Mouse (Mus musculus): ENCODE data around the gene Gfer. TPM values are rescaled to one million over a fixed set of nuclear protein-coding genes. Genes with fewer than 3 reads are reported as not detected.
"Not testable (repeated sequence)": the region's sequence is repeated elsewhere in the genome, so short reads cannot be mapped to it uniquely, and the experiment has no call there.

Gene Gfer
- total RNA-seq, 2 experiments from 2014 or later = 18.5 to 19.8 TPM

DNA sequence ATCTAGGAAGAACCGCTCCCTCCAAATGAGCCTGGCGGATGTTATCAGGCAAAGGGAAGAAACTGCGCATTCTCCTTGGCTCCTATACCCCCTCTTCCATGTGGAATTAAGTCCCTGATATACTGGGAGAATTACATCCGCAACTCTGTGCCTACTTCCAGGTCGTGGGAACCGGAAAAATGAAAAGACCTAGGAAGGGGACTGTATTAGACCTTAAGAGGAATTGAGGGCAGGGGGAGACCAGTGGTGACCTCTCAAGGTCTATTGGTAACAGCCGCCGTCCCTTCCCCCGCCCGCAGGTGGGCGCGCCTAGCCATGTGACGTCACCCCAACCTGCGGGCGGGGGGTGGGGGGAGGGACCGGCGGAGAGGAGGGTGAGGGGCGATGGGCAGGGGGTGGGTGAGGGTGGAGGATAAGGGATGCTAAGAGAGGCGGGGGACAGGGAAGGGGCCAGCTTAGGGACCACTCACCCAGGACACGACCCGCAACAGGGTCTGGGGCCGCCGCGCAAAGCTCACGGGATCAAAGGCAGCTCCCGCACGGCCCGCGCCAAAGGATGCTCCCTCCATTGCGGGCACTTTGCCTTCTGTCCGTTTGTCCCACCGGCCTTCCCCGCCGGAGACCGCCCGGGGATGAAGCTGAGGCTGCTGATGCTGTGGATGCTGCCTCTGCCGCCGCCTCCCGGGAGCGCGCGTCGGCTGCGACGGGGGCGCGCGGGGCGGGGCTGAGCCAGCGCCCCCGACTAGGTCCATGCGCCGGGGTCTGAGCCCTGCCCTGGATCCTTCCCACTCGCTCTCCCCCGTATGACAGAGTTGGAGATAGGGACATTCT is 6.5 kb downstream of the Gfer start, which contains the start of gene Syngr3:
TSS of gene Syngr3 (minus strand) at position 705 of the 831 bp plus-strand sequence.
- DNase-seq (ENCODE audit: low spot score in 2 of 2) = peak in 1 of 2 experiments; percentile 50

DNA sequence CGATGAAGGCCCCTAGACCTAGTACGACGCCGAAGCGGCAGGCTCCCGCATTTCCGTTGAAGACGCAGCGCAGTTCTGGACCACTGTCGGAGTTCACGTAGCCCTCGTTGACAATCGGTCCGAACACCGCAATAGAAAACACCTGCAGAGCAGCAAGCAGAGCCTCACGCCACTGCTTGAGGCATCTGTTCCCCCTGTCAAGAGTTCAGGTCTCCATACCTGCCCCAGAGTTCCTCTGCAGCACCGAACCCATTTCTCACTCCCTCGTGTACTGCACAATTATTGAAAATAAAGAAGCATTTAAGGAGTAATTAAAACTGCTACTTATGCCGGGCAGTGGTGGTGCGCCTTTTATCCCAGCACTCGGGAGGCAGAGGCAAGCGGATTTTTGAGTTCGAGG is 8.4 kb downstream of the Gfer start:
- no peak for DNase-seq (ENCODE audit: low spot score in 2 of 2)

DNA sequence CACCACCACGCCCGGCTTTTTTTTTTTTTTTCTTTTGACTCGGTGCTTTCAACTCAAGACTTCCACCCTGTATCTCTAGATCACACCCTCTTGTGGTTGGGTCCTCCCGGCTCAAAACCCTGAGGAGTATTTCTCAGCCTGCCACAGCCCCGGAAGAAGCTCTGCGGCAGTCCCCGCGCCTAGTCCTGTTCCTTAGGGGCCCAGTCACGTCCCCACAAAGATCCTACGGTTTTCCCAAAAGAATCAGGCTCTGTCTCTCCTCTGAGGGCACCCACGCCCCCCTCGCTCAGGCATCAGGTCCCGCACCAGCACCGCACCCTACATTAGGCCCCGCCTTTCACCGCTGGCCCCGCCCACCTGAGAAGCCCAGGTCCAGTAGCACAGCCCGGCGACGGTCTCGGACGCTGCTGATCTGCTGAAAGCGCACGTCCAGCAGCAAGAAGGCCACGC is 8.8 kb downstream of the Gfer start:
- no peak for DNase-seq (ENCODE audit: low spot score in 2 of 2)

DNA sequence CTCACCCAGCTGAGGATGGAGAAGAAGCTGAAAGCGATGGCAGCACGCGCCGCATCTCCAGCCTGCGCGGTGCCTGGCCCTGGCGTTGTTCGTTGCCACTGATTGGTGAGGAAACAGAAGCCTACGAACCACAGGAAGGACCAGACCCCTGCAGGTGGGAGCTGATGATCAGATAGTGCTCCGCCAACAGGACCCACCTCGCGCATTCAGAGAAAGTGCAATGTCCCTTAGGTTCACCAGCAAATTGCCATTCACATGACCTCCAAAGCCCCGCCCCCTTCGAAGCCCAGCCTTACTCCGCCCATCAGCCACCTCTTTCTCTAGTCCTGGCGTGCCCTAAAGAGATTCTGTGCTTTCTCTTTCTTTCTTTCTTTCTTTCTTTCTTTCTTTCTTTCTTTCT is 9.4 kb downstream of the Gfer start:
- no peak for DNase-seq (ENCODE audit: low spot score in 2 of 2)

DNA sequence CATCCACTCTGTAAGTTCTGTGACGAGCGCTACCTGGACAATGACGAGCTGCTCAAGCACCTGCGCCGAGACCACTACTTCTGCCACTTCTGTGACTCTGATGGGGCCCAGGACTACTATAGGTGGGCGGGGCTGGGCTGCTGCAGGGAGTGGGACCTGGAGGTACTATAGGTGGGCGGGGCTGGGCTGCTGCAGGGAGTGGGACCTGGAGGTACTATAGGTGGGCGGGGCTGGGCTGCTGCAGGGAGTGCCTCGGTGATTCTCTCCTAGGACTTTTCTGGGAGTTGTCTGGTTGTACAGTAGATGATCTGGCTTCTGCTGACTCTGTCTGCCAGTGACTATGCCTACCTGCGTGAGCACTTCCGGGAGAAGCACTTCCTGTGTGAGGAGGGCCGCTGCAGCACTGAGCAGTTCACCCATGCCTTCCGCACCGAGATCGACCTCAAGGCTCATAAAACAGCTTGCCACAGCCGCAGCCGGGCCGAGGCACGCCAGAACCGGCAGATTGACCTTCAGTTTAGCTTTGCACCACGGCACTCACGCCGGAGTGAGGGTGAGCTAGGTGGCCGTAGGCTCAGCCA is 18.4 kb downstream of the Gfer start:
- DNase-seq (ENCODE audit: low spot score in 2 of 2) = no peak

DNA sequence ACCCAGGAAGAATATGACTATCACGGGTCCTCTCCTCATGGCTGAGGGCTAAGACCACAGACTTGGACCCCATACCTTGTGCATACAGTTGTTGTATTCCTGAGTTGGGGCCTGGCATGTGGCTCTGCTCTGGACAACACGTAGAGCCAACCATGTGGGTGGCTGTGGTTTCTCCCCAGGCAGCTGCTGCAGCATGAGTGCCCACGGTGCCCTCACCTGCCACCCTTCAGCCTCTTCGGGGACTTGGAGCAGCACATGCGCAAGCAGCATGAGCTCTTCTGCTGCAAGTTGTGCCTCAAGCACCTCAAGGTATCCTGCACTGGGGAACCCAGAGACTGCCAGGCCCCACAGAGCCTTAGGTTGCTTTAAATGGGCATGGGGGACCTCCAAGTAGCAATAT is 19.1 kb downstream of the Gfer start:
- no peak for DNase-seq (ENCODE audit: low spot score in 2 of 2)

DNA sequence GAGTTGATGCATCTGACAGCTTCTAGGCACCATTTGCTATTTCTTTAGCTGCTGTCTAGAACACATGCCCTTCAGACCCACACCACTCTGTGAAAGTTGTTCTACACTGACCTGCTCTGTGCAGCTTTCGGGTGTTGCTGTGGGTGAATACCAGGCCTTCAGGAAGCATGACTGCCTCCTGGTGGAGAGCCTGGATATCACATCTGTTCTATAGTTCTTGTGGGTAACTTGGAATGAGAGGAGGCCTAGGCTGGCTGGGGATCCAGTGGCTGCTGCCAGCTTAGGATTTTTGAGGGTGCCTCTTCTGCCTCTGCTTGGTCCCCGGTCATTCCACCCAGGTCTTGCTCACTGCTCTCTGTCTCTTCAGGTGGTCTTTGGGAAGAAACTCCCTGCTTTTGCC is 19.8 kb downstream of the Gfer start:
- peak; percentile 66 to 70 for DNase-seq (ENCODE audit: low spot score in 2 of 2)

DNA sequence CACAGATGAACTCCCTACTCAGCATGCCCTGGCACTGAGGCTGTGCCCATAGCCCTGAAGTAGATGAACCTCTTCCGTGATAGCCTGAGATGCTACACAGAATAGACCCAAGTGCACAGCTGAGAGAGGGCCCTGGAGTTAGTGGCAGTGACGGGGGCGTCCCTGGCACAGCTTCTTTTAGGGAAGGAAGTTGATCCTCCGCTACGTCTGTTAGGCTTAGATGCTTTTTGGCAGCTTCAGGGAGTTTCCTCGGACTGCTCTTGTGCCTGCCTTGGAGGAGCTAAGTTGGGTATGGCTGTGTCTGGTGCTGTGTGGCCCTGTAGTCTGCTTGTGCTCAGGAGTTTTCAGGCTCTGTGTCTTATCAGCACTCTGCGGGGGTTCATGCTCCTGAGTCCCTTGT is 21.7 kb downstream of the Gfer start:
- DNase-seq (ENCODE audit: low spot score in 2 of 2) = peak in 1 of 2 experiments; percentile 63

DNA sequence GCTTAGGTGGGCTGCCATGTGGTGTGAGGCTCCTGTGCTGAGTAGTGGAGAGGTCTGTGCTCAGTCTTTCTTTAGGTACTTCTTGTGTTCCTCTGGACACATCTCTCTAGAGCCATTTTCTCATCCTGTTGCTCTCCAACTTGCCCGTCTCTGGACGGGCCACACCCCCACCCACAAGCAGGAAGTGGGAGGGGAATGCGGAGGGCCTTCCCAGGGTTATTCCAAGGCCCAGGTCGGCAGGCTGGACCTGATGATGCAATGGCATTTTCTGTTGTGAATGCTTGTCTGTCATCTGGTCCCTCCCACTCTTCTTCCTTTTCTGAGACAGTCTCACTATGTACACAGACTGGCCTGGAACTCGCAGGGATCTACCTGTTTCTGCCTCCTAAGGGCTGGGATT is 23.8 kb downstream of the Gfer start:
- no peak for DNase-seq (ENCODE audit: low spot score in 2 of 2)

DNA sequence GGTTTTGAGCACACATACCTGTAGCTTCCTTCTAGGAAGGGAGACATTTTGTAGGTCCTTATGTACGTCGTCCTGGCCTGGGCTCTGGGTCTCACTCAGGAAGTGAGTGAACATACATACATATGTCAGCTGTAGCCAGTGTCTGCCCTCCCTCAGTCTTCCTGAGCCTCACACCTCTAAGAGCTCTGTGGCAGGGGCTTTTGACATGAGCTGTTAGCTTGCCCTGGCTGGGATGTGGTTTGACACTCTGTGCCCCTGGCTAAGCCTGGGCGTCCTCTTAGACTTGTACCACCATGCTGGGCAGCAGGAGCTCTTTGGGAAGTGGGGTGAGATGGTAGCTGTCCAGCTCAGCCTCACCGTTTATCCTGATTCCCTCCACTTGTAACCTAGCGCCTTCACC is 24.6 kb downstream of the Gfer start:
- DNase-seq (ENCODE audit: low spot score in 2 of 2) = no peak

DNA sequence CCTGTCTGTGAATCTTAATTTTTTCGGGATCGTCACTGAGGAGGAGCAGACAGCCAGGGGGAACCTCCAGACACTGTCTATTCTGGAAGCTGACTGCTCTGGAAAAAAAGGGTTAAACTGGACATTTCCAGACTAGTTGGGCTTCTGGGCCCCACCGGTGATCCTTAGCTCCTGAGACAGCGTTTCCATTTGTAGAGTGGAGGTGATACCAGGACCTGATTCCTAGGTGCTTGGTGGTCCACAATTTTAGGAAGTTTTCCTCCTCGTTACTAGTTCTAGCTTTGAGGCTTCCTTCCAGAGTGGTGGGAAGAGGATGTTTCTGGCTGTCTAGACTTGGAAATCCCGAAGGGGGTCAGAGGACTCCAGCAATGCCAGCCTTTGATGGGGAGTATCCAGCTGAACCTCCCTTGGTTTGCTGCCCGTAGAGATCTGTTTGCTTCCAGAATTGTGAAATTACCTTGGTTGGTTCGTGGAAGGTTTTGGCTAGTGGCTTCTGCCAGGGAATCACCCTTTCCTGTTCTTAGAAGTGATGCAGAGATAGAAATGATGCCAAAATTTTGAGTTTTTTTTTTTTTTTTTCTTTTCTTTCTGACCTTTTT is 25.6 kb downstream of the Gfer start:
- no peak for DNase-seq (ENCODE audit: low spot score in 2 of 2)

DNA sequence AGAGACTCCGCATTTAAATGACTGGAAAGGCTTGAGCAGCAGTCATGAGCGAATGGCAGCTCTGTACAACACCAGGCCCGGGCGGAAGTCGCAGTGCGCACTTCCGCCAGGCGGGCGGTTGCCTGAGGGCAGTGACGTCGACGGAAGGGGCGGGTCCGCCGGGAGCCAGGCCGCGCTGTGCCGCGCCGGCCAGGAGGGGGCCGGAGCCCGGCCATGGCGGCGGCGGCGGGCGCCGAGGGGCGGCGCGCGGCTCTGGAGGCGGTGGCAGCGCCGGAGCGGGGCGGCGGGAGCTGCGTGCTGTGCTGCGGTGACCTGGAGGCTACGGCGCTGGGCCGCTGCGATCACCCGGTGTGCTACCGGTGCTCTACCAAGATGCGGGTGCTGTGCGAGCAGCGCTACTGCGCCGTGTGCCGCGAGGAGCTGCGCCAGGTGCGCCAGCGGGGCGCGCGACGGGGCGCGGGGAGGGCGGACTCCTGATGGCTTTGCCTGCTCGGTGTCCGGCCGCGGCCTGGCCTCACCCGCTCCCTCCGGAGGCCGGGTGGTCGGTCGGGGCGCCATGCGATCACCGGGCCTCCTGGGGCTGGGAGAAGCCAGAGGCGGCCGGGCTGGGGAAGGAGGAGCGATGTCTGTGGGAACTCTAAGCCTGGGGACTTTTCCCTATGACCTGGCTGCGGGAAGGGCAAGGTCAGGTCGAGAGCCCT is 26.3 kb downstream of the Gfer start, which contains the start of gene Zfp598:
TSS of gene Zfp598 (plus strand) at position 143 of the 701 bp plus-strand sequence.
- peak; percentile 93 to 95 for DNase-seq (ENCODE audit: low spot score in 2 of 2)

DNA sequence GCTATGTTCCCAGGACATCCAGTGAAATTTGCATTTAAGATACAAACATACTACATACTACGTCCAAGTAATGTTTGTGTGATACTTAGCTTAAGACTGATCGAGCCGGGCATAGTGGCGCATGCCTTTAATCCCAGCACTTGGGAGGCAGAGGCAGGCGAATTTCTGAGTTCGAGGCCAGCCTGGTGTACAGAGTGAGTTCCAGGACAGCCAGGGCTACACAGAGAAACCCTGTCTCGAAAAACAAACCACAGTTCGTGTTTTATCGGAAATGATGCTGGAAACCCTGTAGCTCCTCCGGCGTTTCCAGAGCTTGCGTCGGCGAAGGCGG is 26.8 kb downstream of the Gfer start:
- DNase-seq (ENCODE audit: low spot score in 2 of 2) = not testable (repeated sequence)

DNA sequence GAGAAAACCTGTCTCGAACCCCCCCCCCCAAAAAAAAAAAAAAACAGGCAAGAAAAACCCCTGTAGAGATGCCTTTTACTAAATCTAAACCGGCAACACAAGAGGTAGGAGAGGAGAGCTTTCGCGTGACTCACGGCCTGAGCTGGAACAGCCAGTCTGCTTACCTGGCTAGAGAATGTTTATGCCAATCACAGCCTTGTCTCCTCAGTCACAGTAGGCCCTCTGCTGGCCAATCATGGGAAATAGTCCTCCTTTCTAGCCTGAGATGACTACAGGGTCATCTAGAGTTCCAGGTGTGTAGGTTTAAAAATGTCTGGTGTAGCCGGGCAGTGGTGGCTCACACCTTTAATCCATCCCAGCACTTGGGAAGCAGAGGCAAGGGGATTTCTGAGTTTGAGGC is 28.5 kb downstream of the Gfer start:
- no peak for DNase-seq (ENCODE audit: low spot score in 2 of 2)

DNA sequence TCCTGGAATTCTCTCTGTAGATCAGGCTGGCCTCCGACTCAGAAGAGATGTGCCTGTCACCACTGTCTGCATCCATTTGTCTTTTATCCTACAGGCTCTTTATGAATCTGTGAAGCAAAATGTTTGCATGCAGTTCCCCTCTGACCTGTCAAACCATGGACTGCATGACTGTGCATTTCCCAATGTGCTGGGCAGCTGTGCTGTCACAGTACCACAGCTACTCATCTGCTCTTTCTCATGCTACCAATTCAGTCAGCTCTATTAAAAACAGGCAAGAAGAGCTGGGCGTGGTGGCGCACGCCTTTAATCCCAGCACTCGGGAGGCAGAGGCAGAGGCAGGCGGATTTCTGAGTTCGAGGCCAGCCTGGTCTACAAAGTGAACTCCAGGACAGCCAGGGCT is 28.9 kb downstream of the Gfer start:
- not testable (repeated sequence) for DNase-seq (ENCODE audit: low spot score in 2 of 2)

DNA sequence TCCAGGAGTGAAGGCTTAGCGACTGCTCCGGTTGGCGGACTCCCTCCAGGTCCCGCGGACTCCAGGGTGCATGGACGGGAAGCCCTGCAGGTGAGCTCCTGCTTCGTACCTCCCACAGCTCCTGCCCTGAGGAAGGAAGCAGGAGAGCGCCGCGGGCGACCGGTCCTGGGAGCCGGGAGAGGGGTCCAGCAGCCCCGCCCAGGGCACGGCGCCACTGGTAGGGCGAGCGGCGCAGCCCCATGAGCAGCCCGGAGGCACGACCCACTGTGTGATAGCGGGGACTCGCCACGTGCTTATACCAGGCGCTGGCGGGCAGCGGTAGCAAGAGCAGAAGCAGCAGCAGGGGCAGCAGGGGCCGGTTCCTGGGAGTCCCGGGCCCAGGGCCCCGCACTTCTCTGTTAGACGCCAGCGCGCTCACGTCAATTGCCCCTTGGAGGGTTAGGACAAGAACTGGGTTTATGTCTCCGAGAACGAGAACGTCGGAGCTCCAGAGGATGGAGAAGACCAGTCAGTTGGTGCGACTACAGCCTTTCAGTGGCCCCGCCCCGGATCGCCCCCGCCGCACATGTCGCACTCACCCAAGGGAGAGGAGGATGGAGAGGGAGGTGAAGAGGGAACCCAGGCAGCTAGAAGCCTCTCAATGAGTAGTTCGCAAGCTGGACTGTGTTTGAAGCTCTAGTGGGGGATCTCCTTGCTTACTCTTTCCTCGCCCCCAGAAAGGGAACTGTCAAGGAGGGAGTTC is 37.8 kb downstream of the Gfer start, which contains the start of gene Npw:
TSS of gene Npw (minus strand) at position 441 of the 742 bp plus-strand sequence.
- DNase-seq (ENCODE audit: low spot score in 2 of 2) = no peak

DNA sequence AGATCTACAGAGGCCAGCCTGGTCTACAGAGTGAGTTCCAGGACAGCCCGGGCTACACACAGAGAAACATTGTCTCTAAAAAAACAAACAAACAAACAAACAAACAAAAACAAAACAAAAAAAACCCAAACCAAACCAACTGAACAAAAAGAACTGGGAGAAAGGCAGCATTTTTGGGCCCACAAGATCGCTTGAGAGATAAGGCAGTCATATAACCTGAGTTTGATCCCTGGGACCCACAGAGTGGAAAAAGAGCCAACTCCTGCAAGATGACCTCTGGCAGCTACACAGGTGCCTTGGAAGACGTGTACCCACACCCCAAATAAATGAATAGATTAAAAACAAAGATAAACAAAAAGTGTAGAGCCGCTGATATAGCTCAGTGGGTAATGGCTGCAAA is 41.0 kb downstream of the Gfer start:
- DNase-seq (ENCODE audit: low spot score in 2 of 2) = no peak

DNA sequence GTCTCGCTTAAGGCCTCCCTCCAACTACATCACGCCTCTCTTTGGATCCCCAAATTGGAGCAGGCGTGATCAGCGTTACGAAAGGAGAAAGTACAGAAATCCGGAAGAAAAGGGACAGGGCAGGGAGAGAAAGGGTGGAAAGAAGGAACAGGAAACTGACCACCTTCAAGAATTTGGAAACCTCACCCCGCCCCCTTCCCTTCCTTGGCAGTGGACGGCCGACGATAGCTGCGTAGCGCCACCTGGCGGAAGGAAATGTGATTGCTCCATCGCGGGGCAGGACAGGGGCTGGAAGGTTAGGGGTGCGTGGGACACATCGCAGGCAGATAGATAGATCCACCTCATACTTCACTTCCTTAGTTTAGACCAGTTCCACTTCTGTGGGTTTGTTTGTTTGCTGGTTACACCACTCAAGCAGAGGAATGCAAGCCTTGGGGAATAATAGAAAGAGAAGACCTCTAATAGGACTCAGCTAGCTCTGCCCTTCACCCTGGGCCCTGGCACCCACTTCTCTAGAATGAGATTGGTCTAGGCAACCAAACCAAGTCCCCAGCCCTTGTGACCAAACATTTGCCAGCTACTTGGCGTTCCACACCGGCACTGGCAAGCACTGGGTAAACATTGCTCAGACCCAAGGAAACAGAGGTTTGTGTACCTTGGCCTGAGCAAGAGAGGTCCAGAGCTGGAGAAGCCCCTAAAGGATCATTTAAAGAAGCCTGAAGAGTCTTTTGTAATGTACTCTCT is 41.8 kb downstream of the Gfer start:
- DNase-seq (ENCODE audit: low spot score in 2 of 2) = peak in 1 of 2 experiments; percentile 62

DNA sequence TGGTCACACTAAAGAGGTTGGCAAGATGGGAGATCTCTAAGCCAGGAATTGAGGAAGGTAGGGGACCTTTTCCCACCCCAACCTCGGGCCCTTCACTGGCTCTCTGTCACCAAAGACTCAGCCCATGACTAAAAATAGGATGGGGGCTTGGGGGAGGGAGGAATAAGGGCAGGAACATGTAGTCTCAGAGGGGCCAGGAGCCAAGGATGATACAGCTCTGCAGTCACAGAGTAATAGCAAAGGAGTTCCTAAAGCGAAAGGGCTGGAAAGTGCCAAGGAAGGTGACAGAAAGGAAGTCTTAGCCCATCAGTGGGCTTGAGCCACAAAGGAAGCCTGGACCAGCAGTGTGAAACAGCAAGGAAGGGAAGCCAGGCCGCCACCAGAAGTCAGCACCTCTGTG is 44.1 kb downstream of the Gfer start:
- DNase-seq (ENCODE audit: low spot score in 2 of 2) = no peak

DNA sequence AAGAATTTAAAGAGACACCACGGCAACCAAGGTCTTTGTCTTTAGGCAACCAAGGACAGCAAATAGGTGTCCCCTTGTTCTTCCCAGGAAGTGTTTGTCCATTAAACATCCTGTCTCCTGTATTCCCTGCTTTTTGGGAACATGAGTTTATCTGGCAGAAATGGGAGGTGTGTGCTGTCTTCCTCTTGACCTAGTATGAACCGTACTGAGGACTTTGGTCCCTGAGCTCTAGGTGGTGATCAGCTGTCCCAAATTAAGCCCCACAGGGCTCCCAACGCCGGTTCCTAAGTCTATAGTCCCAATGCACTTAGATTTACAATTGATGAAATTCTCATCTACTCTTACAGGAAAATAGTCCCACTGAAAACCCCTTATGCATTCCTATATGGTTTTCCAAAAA is 45.2 kb downstream of the Gfer start:
- no peak for DNase-seq (ENCODE audit: low spot score in 2 of 2)

Measured in layer of hippocampus, postnatal 14 days (tissue).